Mouse (Mus musculus): ENCODE results near the gene Msx3. TPM values are rescaled to one million over a fixed set of nuclear protein-coding genes. Genes with fewer than 3 reads are reported as not detected.

Msx3 gene
- polyA plus RNA-seq, 1 experiment from 2014 or later = 0.47 TPM

DNA sequence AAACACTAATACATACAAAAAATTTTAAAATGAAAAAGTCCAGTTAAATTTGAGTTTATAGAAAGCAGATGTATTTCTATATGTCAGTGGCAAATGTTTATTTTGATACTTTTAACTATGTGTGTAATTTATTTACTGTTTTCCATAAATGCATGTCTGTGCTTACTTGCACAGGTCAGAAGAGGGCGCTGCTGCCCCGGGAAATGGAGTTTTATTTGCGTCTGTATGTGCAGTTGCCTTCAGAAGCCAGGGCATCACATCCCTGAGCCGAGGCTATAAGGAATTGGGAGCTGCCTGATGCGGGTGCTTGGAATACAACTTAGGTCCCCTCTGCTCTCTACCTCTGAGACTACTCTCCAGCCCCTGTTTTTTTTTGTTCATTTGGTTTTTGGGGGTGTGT is 29.8 kb upstream of the Msx3 start:
- peaks cover 41% of the 10 kb centered on the region for H3K27me3 ChIP-seq
- 5% methylated on average over 5 of the region's 5 CpGs for WGBS

DNA sequence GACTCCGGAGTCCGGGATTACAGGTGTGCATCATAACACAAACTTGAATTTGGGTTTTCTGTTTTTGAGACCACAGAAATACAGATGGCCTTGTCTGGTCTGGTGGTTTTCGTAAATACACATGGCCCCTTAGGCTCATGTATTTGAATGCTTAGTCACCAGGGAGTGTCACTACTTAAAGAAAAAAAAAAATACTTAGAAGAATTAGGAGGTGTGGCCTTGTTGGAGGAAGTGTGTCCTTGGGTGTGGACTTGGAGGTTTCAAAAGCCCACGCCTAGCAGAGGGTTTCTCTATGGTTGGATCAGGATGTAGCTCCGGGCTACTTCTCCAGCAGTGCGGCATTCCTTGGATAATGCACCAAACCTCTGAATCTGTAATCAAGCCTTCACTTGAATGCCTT is 28.8 kb upstream of the Msx3 start:
- WGBS = 70% methylated on average over 6 of the region's 6 CpGs
- Histone ChIP-seq H3K27me3 (peaks cover 36% of the 10 kb centered on the region), H3K4me2 (replicated peaks) (no peak overlapping the region), H3K27ac (no peak overlapping the region), H3K9me3 (no peaks in the 10 kb centered on the region), H3K9ac (no peak overlapping the region), H3K4me3 (no peak overlapping the region), H3K36me3 (no peaks in the 10 kb centered on the region), H3K4me1 (peaks cover 17% of the 10 kb centered on the region)
- no peak for ATAC-seq (ENCODE audit: insufficient number of reproducible peaks, insufficient read depth, low FRiP score, low TSS enrichment)

More for the DNA sequence above, 29.8 kb upstream of the Msx3 start:
- peaks cover 17% of the 10 kb centered on the region for H3K4me1 ChIP-seq
- no peak overlapping the region for H3K27ac ChIP-seq
- no peak overlapping the region for H3K4me3 ChIP-seq
- H3K36me3 ChIP-seq = no peaks in the 10 kb centered on the region
- no peak for ATAC-seq (ENCODE audit: insufficient number of reproducible peaks, insufficient read depth, low FRiP score, low TSS enrichment)
- no peak overlapping the region for H3K4me2 ChIP-seq (replicated peaks)
- H3K9ac ChIP-seq = no peak overlapping the region
- H3K9me3 ChIP-seq = no peaks in the 10 kb centered on the region

DNA sequence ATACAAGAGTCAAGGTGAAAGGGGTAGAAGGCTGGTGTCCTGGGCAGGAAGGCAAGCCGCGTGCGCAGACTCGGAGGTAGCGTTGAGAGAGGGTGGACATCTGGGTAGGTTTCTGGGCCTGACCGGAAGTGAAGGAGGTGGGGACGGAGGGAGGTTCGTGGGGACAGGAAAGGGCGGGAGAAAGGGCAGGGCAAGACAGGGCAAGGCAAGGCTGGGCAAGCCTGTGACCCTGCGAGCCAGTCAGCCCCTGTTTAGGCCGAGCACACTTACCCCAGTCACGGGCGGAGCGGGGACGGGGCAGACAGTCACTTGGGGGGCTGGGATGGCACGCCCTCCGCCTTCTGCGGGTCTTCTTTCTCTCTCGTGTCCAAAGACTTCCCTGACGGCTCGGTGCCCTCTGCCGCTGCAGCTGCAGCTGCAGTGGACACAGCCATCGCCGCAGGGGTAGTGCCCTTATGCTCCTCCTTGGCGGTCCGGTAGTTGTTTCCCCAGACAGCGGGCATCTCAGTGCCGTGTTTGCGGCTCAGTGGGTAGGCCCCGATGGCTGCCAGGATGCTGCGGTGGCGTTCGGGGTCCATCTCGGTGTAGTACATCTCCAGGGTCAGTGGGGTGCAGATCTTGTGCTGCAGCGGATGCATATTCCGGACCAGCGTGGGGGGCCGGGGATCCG is 21.3 kb upstream of the Msx3 start:
- no peak for ATAC-seq (ENCODE audit: insufficient number of reproducible peaks, insufficient read depth, low FRiP score, low TSS enrichment)
- 32% methylated on average over 39 of the region's 39 CpGs for WGBS
- H3K27ac ChIP-seq = no peak overlapping the region

DNA sequence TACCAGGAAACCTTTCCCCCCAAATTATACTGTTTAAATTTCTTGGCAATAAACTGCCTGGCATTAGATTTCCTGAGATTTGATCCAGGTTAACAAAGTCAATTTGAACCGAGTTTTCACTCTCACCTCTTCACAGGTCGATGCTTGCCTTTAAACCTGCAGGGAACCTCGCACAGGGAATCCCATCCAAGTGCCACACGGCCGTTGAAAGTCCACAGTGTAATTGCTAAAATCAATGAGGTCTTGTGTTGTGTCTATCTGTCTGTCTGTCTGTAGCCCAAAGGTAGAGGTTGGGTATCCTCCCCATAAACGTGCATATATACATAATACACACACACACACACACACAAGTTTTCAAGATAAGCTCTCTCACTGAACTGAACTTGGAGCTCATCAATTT is 18.5 kb upstream of the Msx3 start:
- Histone ChIP-seq H3K4me2 (replicated peaks) (no peak overlapping the region), H3K4me3 (no peak overlapping the region), H3K4me1 (no peaks in the 10 kb centered on the region), H3K36me3 (no peaks in the 10 kb centered on the region), H3K9me3 (no peaks in the 10 kb centered on the region), H3K9ac (no peak overlapping the region), H3K27ac (no peak overlapping the region), H3K27me3 (peaks cover 36% of the 10 kb centered on the region)
- WGBS = 57% methylated on average over 6 of the region's 6 CpGs
- ATAC-seq (ENCODE audit: insufficient number of reproducible peaks, insufficient read depth, low FRiP score, low TSS enrichment) = no peak

More for the DNA sequence above, 21.3 kb upstream of the Msx3 start:
- H3K4me3 ChIP-seq = peak overlapping the region; percentile 22
- H3K27me3 ChIP-seq = peaks cover 19% of the 10 kb centered on the region
- H3K9me3 ChIP-seq = no peaks in the 10 kb centered on the region
- peak overlapping the region; percentile 17 for H3K9ac ChIP-seq
- H3K36me3 ChIP-seq = no peaks in the 10 kb centered on the region
- H3K4me2 ChIP-seq (replicated peaks) = peak overlapping the region; percentile 48
- H3K4me1 ChIP-seq = no peaks in the 10 kb centered on the region

DNA sequence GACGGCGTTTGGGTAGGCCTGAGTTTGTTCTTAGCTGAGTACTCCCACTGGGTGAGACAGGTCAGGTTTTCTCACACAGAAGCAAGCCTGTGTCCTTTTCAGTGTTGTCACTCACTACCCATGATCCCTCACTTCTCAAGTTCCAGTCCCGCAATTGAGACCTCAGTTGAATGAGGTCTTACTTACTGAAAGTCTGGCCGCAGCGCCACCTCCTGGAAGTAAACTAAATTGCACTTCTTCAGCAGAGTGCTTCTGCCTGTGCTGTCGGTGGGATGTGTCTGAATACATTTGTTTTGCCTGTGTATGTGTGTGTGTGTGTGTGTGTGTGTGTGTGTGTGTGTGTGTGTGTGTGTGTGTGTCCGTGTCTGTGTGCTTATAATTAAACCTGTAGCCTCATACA is 14.2 kb upstream of the Msx3 start:
- Histone ChIP-seq H3K27me3 (peaks cover 64% of the 10 kb centered on the region), H3K36me3 (no peaks in the 10 kb centered on the region), H3K9me3 (no peaks in the 10 kb centered on the region), H3K4me3 (no peak overlapping the region), H3K4me1 (no peaks in the 10 kb centered on the region), H3K4me2 (replicated peaks) (no peak overlapping the region), H3K9ac (no peak overlapping the region), H3K27ac (no peak overlapping the region)
- ATAC-seq (ENCODE audit: insufficient number of reproducible peaks, insufficient read depth, low FRiP score, low TSS enrichment) = no peak
- 19% methylated on average over 7 of the region's 7 CpGs for WGBS

DNA sequence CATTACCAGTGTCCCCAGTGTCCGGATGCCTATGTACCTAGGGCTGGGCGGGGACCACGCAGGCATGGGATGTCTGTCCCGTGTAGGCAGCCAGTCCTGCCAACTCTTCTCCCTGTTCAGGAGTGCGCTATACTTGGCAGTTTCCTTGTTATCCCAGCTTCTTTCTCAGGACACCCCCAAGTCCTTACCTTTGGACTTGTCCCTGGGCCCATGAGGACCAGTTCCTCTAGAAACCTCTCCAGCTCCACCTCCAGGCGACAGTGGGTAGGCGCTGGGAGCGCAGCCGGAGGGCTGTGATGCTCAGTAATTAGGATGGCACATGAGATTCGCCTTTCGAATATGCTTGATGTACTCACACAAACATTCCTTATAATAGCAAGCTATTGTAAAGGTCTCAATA is 13.4 kb upstream of the Msx3 start:
- Histone ChIP-seq H3K27ac (no peak overlapping the region), H3K36me3 (no peaks in the 10 kb centered on the region), H3K9me3 (no peaks in the 10 kb centered on the region), H3K4me1 (no peaks in the 10 kb centered on the region), H3K4me2 (replicated peaks) (no peak overlapping the region), H3K4me3 (no peak overlapping the region), H3K9ac (no peak overlapping the region), H3K27me3 (peaks cover 71% of the 10 kb centered on the region)
- 13% methylated on average over 11 of the region's 11 CpGs for WGBS
- no peak for ATAC-seq (ENCODE audit: insufficient number of reproducible peaks, insufficient read depth, low FRiP score, low TSS enrichment)

DNA sequence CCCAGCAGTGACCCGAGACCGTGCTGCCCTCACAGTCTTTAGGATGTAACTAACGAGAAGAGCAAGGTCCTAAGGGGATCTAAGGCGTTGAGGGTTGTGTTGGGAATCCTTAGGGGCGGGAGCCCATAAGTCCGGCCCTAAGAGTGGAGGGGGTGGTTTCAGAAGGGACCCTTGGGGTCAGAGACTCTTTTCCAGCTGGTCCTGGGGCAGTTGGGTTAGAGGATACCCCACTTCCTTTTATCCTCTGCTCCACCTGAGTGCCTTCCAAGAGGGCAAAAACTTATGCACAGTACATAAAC is 12.9 kb upstream of the Msx3 start:
- Histone ChIP-seq H3K27ac (no peak overlapping the region), H3K9me3 (no peaks in the 10 kb centered on the region), H3K36me3 (no peaks in the 10 kb centered on the region), H3K27me3 (peaks cover 77% of the 10 kb centered on the region), H3K4me3 (peak overlapping the region; percentile 39; the same call in 1 of the 2 replicates), H3K9ac (peak overlapping the region; percentile 47; the same call in 1 of the 2 replicates), H3K4me1 (no peaks in the 10 kb centered on the region), H3K4me2 (replicated peaks) (peak overlapping the region; percentile 83)
- 5% methylated on average over 6 of the region's 6 CpGs for WGBS
- ATAC-seq (ENCODE audit: insufficient number of reproducible peaks, insufficient read depth, low FRiP score, low TSS enrichment) = no peak; the same call in 1 of the 2 replicates

DNA sequence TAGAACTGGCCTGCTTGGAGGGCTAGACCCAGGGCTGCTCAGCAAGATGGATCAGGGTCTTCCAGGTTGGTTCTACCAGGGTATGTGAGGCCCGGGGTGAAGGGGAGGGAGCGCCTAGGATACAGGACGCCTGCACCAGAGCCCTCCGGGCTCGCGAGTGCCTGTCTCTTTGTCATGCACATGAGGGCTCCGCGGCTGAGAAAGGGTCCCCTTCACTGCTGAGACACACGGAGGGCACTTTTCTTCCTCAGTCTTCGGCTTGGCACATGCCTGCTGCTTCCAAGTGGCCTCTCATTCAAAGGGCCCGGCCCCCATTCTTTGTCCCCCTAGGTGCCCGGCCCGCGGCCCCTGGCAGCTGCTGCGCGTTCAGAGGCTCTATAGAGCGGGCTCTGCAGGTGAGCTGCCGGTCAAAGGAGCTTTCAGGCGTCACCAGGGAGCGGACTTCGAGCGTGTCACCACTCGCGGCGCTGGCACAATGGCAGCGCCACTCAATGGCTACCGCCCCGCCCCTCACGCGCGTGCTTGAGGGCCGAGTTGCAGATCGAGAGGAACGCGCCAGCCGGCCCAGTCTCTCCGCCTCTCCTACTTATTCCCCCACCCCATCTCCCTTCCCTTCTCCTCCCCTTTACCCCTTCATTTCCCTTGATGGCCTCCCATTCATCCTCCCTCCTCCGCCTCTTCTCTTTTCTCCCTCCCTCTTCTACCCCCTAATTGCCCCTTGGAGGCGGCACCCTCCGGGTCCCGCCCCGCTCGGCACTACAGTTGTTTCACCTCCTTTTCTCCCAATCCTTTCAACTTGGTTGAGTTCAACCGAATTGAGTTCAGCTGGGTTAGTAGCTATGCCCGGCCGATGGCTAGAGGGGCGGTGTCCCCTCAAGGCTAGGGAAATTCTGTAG is 12.3 kb upstream of the Msx3 start:
- Histone ChIP-seq H3K36me3 (no peaks in the 10 kb centered on the region), H3K4me3 (peak overlapping the region; percentile 39), H3K4me1 (no peaks in the 10 kb centered on the region), H3K9me3 (no peaks in the 10 kb centered on the region), H3K27me3 (peaks cover 83% of the 10 kb centered on the region), H3K4me2 (replicated peaks) (peak overlapping the region; percentile 83), H3K9ac (peak overlapping the region; percentile 47; the same call in 1 of the 2 replicates), H3K27ac (no peak overlapping the region)
- ATAC-seq (ENCODE audit: insufficient number of reproducible peaks, insufficient read depth, low FRiP score, low TSS enrichment) = peak; percentile 48; the same call in 1 of the 2 replicates
- under 1% methylated on average over 47 of the region's 47 CpGs for WGBS

DNA sequence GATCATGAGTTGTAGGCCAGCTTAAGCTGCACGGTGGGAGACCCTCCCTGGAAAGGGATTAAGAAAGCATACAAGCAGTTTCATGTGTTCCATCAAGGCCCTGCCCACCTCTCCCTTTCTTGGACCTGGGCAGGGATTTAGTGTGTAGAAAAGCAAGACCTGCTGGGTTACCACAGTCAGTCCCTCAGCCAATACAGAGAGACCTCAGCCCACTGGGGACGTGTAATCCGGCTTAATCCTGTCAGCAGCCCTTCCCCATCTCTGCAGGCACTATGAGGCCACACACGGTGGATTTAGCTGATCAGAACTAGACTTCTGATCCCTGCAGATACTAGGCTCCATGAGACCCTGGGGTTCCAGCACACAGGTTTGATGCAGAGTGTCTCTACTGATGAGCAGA is 10.7 kb upstream of the Msx3 start:
- Histone ChIP-seq H3K4me3 (no peak overlapping the region), H3K27ac (no peak overlapping the region), H3K36me3 (no peaks in the 10 kb centered on the region), H3K9me3 (no peaks in the 10 kb centered on the region), H3K4me2 (replicated peaks) (no peak overlapping the region), H3K27me3 (peaks cover 82% of the 10 kb centered on the region), H3K9ac (no peak overlapping the region), H3K4me1 (no peaks in the 10 kb centered on the region)
- ATAC-seq (ENCODE audit: insufficient number of reproducible peaks, insufficient read depth, low FRiP score, low TSS enrichment) = no peak
- 20% methylated on average over 4 of the region's 4 CpGs for WGBS

DNA sequence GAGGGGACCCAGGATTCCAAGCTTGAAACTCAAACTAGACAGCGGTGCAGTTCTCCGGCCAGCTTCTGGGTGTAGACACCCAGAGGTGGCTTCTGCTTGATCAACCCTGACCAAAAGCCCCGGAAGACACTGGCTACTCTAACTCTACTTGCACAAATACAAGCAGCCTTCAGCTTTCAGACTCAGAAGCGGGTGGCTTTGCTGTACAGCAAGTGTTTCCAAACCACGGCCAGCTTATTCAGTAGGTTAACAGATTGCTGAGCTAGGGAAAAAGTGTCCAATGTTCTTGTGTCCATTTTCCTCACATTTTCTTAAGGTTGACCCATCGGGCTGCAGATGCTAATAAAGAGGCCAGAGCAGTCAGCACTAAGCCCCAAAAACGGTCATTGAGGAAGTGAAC is 9.6 kb upstream of the Msx3 start:
- no peak for ATAC-seq (ENCODE audit: insufficient number of reproducible peaks, insufficient read depth, low FRiP score, low TSS enrichment)
- H3K9ac ChIP-seq = peak overlapping the region; percentile 65; the same call in 1 of the 2 replicates
- H3K4me1 ChIP-seq = no peaks in the 10 kb centered on the region
- H3K27ac ChIP-seq = no peak overlapping the region
- WGBS = 21% methylated on average over 7 of the region's 7 CpGs
- H3K9me3 ChIP-seq = no peaks in the 10 kb centered on the region
- H3K4me3 ChIP-seq = peak overlapping the region; percentile 47
- H3K36me3 ChIP-seq = no peaks in the 10 kb centered on the region
- peaks cover 80% of the 10 kb centered on the region for H3K27me3 ChIP-seq
- peak overlapping the region; percentile 93 for H3K4me2 ChIP-seq (replicated peaks)

DNA sequence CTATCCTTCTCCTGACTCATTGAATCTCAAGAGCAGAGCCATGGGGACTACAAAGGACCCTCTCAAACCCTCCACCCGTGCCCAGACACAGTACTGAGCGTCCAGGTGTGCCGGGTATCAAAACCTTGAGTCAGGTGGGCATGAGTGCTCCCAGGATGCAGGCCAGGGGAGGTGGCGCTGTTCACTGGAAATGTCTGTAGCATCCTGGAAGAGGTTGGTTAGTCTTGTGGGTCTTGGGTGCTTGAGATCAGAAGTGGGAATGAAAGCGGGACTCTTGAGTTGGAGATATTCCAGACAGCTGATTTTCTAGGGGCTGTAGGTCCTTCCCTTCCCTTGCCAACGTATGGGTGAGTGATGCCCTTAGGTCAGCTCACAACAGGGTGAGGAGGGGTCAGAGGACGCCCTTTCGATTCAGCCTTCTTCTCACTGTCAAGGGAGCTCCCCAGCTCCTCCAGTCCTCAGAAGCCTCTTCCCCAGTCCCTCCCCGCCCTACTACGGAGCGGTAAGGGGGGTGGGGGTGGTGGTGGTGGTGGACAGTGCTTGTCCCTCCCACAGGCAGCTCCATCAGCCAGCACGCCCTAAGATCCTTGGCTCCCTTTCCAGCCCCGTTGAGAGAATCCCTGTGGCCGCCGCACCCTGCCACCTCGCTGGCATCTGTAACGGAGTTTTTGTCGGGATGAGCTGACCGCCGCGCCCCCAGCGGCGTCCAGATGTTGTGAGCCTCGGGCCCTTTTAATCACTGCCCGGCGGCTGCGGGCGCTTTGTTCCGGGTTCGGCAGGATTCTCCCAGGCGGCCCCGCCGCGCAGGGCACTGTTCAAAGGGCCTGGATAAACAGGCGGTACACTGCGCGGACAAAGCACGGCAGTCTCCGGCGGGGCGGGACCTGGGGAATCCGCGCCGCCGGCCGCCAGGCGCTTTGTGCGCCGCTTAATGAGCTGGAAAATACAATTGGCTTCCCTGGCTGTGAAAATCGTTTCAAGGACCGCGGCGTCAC is 8.8 kb upstream of the Msx3 start:
- H3K27me3 ChIP-seq = peaks cover 78% of the 10 kb centered on the region
- peak overlapping the region; percentile 93 for H3K4me2 ChIP-seq (replicated peaks)
- no peaks in the 10 kb centered on the region for H3K36me3 ChIP-seq
- WGBS = 3% methylated on average over 53 of the region's 53 CpGs
- peak overlapping the region; percentile 65 for H3K9ac ChIP-seq
- no peaks in the 10 kb centered on the region for H3K9me3 ChIP-seq
- H3K4me3 ChIP-seq = peak overlapping the region; percentile 47
- ATAC-seq (ENCODE audit: insufficient number of reproducible peaks, insufficient read depth, low FRiP score, low TSS enrichment) = no peak
- H3K4me1 ChIP-seq = no peaks in the 10 kb centered on the region
- H3K27ac ChIP-seq = peak overlapping the region; percentile 60

All from embryonic facial prominence, embryonic 12.5 days (tissue).